Comparison of ENCODE assay signal across 15 mouse cellular contexts in the genomic region with DNA sequence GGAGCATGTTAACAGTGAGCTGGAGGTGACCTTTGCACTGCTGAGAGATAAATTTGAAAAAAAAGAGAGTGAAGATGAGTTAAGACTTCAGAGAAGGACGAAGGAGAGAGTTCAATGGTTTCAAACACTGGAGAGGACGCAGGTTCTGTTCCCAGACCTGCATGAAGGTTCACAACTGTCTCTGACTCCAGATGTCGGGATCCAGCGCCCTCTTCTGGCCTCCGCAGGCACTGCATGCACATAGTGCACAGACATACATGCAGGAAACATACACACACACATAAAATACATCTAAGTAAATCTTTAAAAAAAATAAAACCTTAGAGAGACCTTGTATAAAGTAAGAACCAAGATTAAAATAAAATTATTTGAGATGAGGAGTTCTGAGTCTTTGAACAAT.
A peak's percentile ranks its signal among the peaks of the same experiment; 100 is the strongest.
DNase-seq lines count a peak whose midpoint lies in the region; ATAC-seq and TF ChIP-seq lines count a peak whose summit lies in the region.
"Had no signal": no experiment of that assay in that cellular context is flagged by ENCODE, and none has a peak within 500 bp of the region (broad histone marks: within the 10 kb centered on the region; RNA-seq: fewer than 3 reads in every experiment).

No protein-coding gene starts in this region.

- no peaks in the 10 kb centered on the region for H3K27me3 ChIP-seq in liver, postnatal 0 days (ENCODE audit: insufficient read depth, low read length)
- H3K27me3 ChIP-seq in midbrain, embryonic 16.5 days (ENCODE audit: control insufficient read depth, insufficient read depth, low read depth, low read length), result no peaks in the 10 kb centered on the region
- H3K27me3 ChIP-seq: liver, embryonic 15.5 days had no signal

- no peak overlapping the region for H3K27ac ChIP-seq in liver, postnatal 0 days (ENCODE audit: low read depth)
- H3K27ac ChIP-seq in midbrain, embryonic 16.5 days (ENCODE audit: low read length), result no peak overlapping the region
- H3K27ac ChIP-seq: heart, embryonic 13.5 days; liver, embryonic 15.5 days had no signal

- peak; percentile 47 for TF ChIP-seq CTCF in liver, postnatal 0 days (IDR thresholded peaks at IDR 0.05; ENCODE audit: low read depth)

- ATAC-seq in liver, postnatal 0 days, result no peak
- no peak for ATAC-seq in midbrain, embryonic 16.5 days
- ATAC-seq: forebrain, embryonic 16.5 days had no signal

- no peak overlapping the region for H3K9ac ChIP-seq in liver, postnatal 0 days (replicated peaks)
- H3K9ac ChIP-seq in midbrain, embryonic 16.5 days (ENCODE audit: low read depth, low read length), result no peak overlapping the region
- H3K9ac ChIP-seq: heart, embryonic 13.5 days; liver, embryonic 15.5 days had no signal

- no peak overlapping the region for H3K4me2 ChIP-seq in liver, postnatal 0 days (ENCODE audit: low read depth, low read length)
- no peak overlapping the region for H3K4me2 ChIP-seq in midbrain, embryonic 16.5 days (ENCODE audit: low read length)
- H3K4me2 ChIP-seq: heart, embryonic 13.5 days; liver, embryonic 15.5 days had no signal

- no peak overlapping the region for H3K4me3 ChIP-seq in liver, postnatal 0 days (ENCODE audit: low read depth, low read length)
- H3K4me3 ChIP-seq in midbrain, embryonic 16.5 days (ENCODE audit: low read depth, low read length), result no peak overlapping the region
- H3K4me3 ChIP-seq: heart, embryonic 13.5 days; liver, embryonic 15.5 days had no signal

- no peaks in the 10 kb centered on the region for H3K4me1 ChIP-seq in liver, postnatal 0 days (ENCODE audit: insufficient read depth)
- H3K4me1 ChIP-seq in midbrain, embryonic 16.5 days (ENCODE audit: control insufficient read depth, insufficient read depth, low read length), result peaks cover 6% of the 10 kb centered on the region; the same call in 1 of the 2 replicates
- H3K4me1 ChIP-seq: liver, embryonic 15.5 days had no signal

- H3K36me3 ChIP-seq in liver, postnatal 0 days (replicated peaks; ENCODE audit: insufficient read depth, low read length), result no peaks in the 10 kb centered on the region
- H3K36me3 ChIP-seq in midbrain, embryonic 16.5 days (ENCODE audit: control insufficient read depth, insufficient read depth, low read length), result no peaks in the 10 kb centered on the region
- H3K36me3 ChIP-seq: heart, embryonic 13.5 days; liver, embryonic 15.5 days had no signal

- no peak for TF ChIP-seq EP300 in liver, postnatal 0 days (IDR thresholded peaks at IDR 0.05; ENCODE audit: low read depth)

- DNase-seq in heart, adult 11 months, result peak; percentile 54
- DNase-seq in heart, postnatal 4 days, result no peak
- DNase-seq in liver, postnatal 0 days, result no peak
- DNase-seq in liver (no peak), R1 (ENCODE audit: low read depth, low spot score) (peak; percentile 64)
- DNase-seq in testis, postnatal 14 days (ENCODE audit: low spot score), result peak; percentile 38
- DNase-seq in right cerebral cortex, adult 2 months (ENCODE audit: low spot score in 2 of 2), result no peak
- DNase-seq: cerebellum, adult 2 months; gastrocnemius, postnatal 36 days; kidney, adult 8-10 months; spleen, adult 18-20 months had no signal

- 67% methylated on average over 5 of the region's 5 CpGs for WGBS in liver, postnatal 0 days (ENCODE audit: insufficient replicate concordance)
- WGBS in midbrain, embryonic 16.5 days, result 70% methylated on average over 5 of the region's 5 CpGs

- H3K9me3 ChIP-seq in liver, postnatal 0 days (ENCODE audit: low read length), result no peaks in the 10 kb centered on the region
- no peaks in the 10 kb centered on the region for H3K9me3 ChIP-seq in midbrain, embryonic 16.5 days (replicated peaks; ENCODE audit: control insufficient read depth, low read length, poor library complexity, severe bottlenecking)
- H3K9me3 ChIP-seq: liver, embryonic 15.5 days had no signal

Comparison
In these comparisons a context has a peak if more than half of its experiments do, and no peak if none do; other contexts are left out.
1. DNase-seq: peak in heart, adult 11 months (single experiment), R1 (single experiment) and testis, postnatal 14 days (single experiment); none in heart, postnatal 4 days (single experiment), liver, postnatal 0 days (single experiment), liver (single experiment) and right cerebral cortex, adult 2 months (0 of 2).